Mouse (Mus musculus): Measurements from ENCODE around the gene Ice2. TPM values are rescaled to one million over a fixed set of nuclear protein-coding genes. Genes with fewer than 3 reads are reported as not detected.

The Ice2 gene
- polyA plus RNA-seq, 1 experiment, result 0.78 TPM

- no peak for TF ChIP-seq GATA1 (IDR thresholded peaks at IDR 0.05; ENCODE audit: low read length)
Measured at GRCm38 (mm10) chr9:69451886-69452810, 54.4 kb downstream of the Ice2 start.

DNA sequence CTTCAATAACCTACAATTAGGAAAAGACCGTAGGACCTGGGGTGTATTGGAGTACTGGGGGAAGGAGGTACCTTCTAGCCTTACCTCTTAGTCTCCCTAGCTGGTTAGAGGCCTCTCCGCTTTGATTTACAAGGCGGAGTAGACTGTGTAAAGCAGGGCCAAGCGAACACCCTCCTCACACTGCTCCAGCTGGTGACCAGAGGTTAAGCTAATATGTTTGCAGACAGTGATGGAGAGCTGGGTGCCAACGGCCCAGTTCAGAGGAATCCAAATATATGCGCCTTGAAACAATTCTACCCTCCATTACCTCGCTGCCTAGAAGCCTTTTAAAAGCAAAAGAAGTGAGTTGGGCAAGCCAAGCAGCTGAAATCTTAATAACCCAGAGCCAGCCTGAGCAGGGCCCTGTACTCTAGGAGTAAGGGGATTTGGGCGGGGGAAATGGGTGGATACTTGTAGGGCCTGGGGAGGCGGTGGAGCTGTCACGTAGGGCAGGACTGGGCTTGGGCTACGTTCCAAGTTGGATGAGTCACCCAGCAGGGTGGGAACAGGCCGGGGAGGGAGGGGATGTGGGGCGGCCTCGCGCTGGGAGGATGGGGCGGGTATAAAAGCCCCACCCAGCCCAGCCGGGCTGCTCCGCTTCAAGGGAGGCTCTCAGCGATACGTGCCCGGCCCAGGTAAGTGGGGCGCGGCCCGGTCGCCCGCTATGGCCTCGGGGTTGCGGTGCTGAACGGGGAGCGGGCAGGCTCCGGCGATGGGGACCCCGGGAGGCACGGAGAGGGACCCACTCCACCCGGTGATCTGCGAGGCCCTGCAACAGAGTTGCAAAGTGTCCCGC is 55.6 kb downstream of the Ice2 start, which contains the start of gene Anxa2:
Gene Anxa2, plus strand, starts transcription at position 555 of the 835 bp plus-strand sequence.
- TF ChIP-seq GATA1 (IDR thresholded peaks at IDR 0.05; ENCODE audit: low read length), result no peak

GRCm38 (mm10) chr9:69453901-69454666 is 56.4 kb downstream of the Ice2 start:
- no peak for TF ChIP-seq GATA1 (IDR thresholded peaks at IDR 0.05; ENCODE audit: low read length)

- no peak for TF ChIP-seq GATA1 (IDR thresholded peaks at IDR 0.05; ENCODE audit: low read length)
Measured at GRCm38 (mm10) chr9:69454691-69455090, 57.0 kb downstream of the Ice2 start.

DNA sequence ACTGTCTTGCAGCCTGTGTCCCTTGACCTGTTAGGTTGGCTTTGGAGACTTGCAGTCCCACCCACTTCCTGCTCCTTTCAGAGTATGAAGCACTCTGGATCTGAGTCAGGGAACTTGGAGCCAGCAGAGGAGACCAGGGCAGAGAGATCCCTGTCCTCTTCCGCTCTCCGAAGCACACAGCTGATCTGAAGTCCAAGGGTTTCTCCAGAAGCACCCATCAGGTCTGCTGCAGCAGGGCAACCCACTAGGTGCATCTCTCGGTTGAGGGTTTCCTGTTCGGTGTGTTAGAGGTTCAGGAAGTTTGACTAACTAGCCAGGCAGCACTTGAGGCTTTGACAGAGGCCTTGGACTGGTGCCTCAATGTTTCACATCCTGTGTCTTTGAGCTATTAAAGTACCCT is 57.7 kb downstream of the Ice2 start:
- TF ChIP-seq GATA1 (IDR thresholded peaks at IDR 0.05; ENCODE audit: low read length), result no peak

- TF ChIP-seq GATA1 (IDR thresholded peaks at IDR 0.05; ENCODE audit: low read length), result no peak
Measured at GRCm38 (mm10) chr9:69456406-69457075, 58.8 kb downstream of the Ice2 start.

GRCm38 (mm10) chr9:69457143-69457542 is 59.4 kb downstream of the Ice2 start:
- TF ChIP-seq GATA1 (IDR thresholded peaks at IDR 0.05; ENCODE audit: low read length), result no peak

- TF ChIP-seq GATA1 (IDR thresholded peaks at IDR 0.05; ENCODE audit: low read length), result no peak
Measured at GRCm38 (mm10) chr9:69457747-69458625, 60.3 kb downstream of the Ice2 start.

DNA sequence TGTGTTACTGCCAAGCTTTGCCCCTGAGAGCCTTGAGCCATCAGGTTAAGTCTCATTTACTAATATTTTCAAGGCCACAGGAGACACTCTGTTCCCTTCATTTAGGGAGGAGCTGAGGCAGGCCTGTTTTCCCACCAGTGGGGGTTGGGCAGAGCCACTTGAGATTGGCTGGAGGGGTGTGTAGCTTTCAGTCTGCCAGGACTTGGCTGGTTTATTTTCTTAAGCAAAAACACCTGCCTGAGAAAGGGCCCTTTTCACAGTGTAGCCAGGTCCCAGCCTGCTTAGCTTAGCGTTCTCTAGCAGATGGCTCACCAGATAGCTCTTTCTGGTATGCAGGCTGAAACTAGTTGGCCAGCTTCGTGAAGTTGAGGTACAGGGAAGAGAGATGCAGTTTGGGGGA is 61.3 kb downstream of the Ice2 start:
- no peak for TF ChIP-seq GATA1 (IDR thresholded peaks at IDR 0.05; ENCODE audit: low read length)

- TF ChIP-seq GATA1 (IDR thresholded peaks at IDR 0.05; ENCODE audit: low read length), result no peak
Measured at GRCm38 (mm10) chr9:69459876-69460275, 62.2 kb downstream of the Ice2 start.

DNA sequence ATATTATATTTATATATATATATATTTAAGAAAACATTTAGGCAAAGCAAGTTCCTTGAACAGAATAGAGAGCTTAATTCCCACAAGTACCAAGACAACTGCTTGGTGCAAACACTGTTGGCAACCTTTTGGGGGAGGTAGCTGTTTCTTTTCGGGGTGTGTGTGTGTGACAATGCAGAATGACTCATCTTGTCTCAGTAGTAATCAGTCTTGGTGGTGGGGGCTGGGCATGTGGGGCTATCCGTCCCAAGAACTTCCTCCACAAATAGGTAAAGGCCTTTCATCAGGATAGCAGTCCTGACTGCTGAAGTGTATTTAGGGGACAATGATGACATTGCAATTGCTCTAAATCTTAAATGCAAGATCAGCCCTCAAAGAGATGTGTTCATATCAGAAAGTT is 65.3 kb downstream of the Ice2 start:
- TF ChIP-seq GATA1 (IDR thresholded peaks at IDR 0.05; ENCODE audit: low read length), result no peak

DNA sequence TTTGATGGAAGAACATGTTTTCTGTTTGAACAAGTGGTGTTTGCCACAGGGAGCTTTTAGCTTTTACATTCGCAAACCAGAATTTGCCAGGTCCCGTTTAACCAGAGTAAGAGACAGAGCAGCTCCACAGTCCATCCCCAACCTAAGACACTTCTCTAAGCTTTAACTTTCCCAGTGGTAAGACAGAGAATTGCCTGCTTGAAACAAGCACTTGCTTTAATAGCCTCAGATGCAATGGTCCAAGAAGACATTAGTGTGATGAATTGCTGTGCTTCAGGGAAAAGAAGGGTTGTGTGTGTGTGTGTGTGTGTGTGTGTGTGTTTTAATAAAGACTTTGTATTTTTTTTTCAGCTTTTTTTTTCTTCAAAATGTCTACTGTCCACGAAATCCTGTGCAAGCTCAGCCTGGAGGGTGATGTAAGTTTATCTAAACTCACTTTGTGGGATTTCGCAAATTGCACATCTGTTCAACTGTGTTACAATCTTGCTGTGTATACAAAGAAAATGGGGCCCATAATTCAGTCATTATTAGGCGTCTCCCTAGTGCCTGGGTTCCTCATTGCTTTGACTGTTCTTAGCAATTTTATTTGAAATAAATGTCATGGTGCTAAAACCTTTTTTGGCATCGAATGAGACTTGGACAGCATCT is 66.5 kb downstream of the Ice2 start:
- no peak for TF ChIP-seq GATA1 (IDR thresholded peaks at IDR 0.05; ENCODE audit: low read length)

GRCm38 (mm10) chr9:69466098-69466497 is 68.4 kb downstream of the Ice2 start:
- no peak for TF ChIP-seq GATA1 (IDR thresholded peaks at IDR 0.05; ENCODE audit: low read length)
